Mouse (Mus musculus): ENCODE measurements around the gene Enc1.

GRCm38 (mm10) chr13:97252469-97252868, 11.6 kb downstream of the Enc1 start:
- no peak for TF ChIP-seq CTCF (IDR thresholded peaks at IDR 0.05; ENCODE audit: borderline replicate concordance, extremely low read depth, insufficient read depth, insufficient read length)
- no peak for TF ChIP-seq POLR2A (IDR thresholded peaks at IDR 0.05; ENCODE audit: borderline replicate concordance, extremely low read depth, insufficient read depth, insufficient read length, poor library complexity, severe bottlenecking)

Measured in brain, embryonic 14.5 days (tissue).